Mouse (Mus musculus): ENCODE measurements around the gene S100a5.

DNA sequence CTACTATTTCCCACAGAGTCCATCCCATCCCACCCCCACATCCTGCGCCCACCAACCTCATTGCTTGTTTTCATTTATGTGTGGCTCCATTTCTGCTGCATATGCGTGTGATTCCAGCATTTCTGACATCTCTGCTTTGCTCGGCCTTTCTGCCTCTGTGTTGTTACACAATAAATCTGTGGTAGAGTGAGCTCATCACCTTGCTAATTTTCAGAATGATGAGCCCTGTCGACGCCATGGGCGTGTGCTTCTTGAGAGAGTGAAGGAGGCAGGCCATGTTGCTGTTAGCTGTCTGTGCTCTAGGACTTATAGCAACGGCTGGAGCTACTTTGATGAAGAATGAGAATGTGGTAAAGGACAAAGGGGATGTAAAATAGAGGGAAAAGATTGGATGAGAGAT is 32.7 kb downstream of the S100a5 start:
- no peak for TF ChIP-seq CTCF (IDR thresholded peaks at IDR 0.05; ENCODE audit: insufficient read depth, low read length)
- TF ChIP-seq POLR2A (IDR thresholded peaks at IDR 0.05; ENCODE audit: borderline replicate concordance, extremely low read depth, low read depth, low read length): no peak
